Mouse (Mus musculus) intestine, embryonic 15.5 days (tissue): ENCODE results near the gene Cpsf7. TPM values are rescaled to one million over a fixed set of nuclear protein-coding genes. Genes with fewer than 3 reads are reported as not detected.
"Not testable (repeated sequence)": the region's sequence is repeated elsewhere in the genome, so short reads cannot be mapped to it uniquely, and the experiment has no call there.

Experiments
- ATAC-seq: fragments of 200-750 bp; cut with Nextera tagmentation; 2 replicates; pipeline ENCODE4 v1.8.0; 2017; ENCODE audit warnings: moderate TSS enrichment, moderate library complexity
- H3K27ac ChIP-seq: fragments of 300-500 bp; sonication (generic); 2 replicates; pipeline ENCODE4 v1.5.1; 2015; ENCODE audit warnings: mild to moderate bottlenecking, inconsistent platforms
- H3K27me3 ChIP-seq: fragments of 300-500 bp; sonication (generic); replicated peaks from 2 replicates; pipeline ENCODE4 v1.6.1; 2015; ENCODE audit warnings: inconsistent platforms
- H3K36me3 ChIP-seq: fragments of 300-500 bp; sonication (generic); 2 replicates; pipeline ENCODE4 v1.6.1; 2015; ENCODE audit warnings: inconsistent platforms
- H3K4me1 ChIP-seq: fragments of 300-500 bp; sonication (generic); replicated peaks from 2 replicates; pipeline ENCODE4 v1.6.1; 2015; ENCODE audit warnings: inconsistent platforms
- H3K4me2 ChIP-seq: fragments of 300-500 bp; sonication (generic); replicated peaks from 2 replicates; pipeline ENCODE4 v1.6.1; 2015; ENCODE audit warnings: mild to moderate bottlenecking, inconsistent platforms
- H3K4me3 ChIP-seq: fragments of 300-500 bp; sonication (generic); replicated peaks from 2 replicates; pipeline ENCODE4 v1.5.1; 2015; ENCODE audit warnings: inconsistent platforms
- H3K9ac ChIP-seq: fragments of 300-500 bp; sonication (generic); 2 replicates; pipeline ENCODE4 v1.6.1; 2015; ENCODE audit warnings: inconsistent platforms
- H3K9me3 ChIP-seq: fragments of 300-500 bp; sonication (generic); 2 replicates; pipeline ENCODE4 v1.6.1; 2016; ENCODE audit warnings: inconsistent platforms
- WGBS: fragments of 180-500 bp; shearing (Covaris S2); methylation state at CpG from one replicate; pipeline ENCODE4 v1.1.7; 2015; 5-methylcytosine and 5-hydroxymethylcytosine counted together
- polyA plus RNA-seq: library from polyadenylated mRNA; unstranded; fragments of >200 nt; fragmentation: Nextera tagmentation; extraction: Ambion mirVana; gene quantifications from 2 replicates; pipeline ENCODE4 v1.2.1, GENCODE M21; 2015

The Cpsf7 gene
- polyA plus RNA-seq, 1 experiment from 2014 or later = 36.3 TPM

- H3K4me2 ChIP-seq = peak overlapping the region; percentile 72
- H3K36me3 ChIP-seq = 0 out of 2 replicates have a peak, but pooled peaks cover 5% of the 10 kb centered on the region
- no peak overlapping the region for H3K4me3 ChIP-seq
- no peak overlapping the region for H3K9ac ChIP-seq
- no peak for ATAC-seq
- H3K9me3 ChIP-seq = no peaks in the 10 kb centered on the region
- no peak overlapping the region for H3K27ac ChIP-seq
- H3K4me1 ChIP-seq = peaks cover 10% of the 10 kb centered on the region
- 70% methylated on average over 5 of the region's 5 CpGs for WGBS
- no peaks in the 10 kb centered on the region for H3K27me3 ChIP-seq
Measured at GRCm38 (mm10) chr19:10523483-10524080, 1.5 kb upstream of the Cpsf7 start.

- Histone ChIP-seq H3K4me1 (peaks cover 10% of the 10 kb centered on the region), H3K9me3 (no peaks in the 10 kb centered on the region), H3K4me3 (peak overlapping the region; percentile 98), H3K27ac (peak overlapping the region; percentile 99), H3K27me3 (no peaks in the 10 kb centered on the region), H3K4me2 (peak overlapping the region; percentile 72), H3K9ac (peak overlapping the region; percentile 100), H3K36me3 (0 out of 2 replicates have a peak, but pooled peaks cover 7% of the 10 kb centered on the region)
- no peak for ATAC-seq
- WGBS = under 1% methylated on average over 19 of the region's 19 CpGs
Measured at GRCm38 (mm10) chr19:10524784-10525105, 321 bp upstream of the Cpsf7 start.

GRCm38 (mm10) chr19:10525910-10526309, 844 bp downstream of the Cpsf7 start, which contains the start of gene Sdhaf2:
Gene Sdhaf2, minus strand, starts transcription at chr19:10526142.
- under 1% methylated on average over 11 of the region's 11 CpGs for WGBS
- Histone ChIP-seq H3K9ac (peak within 1 kb of the TSS; percentile 100), H3K4me3 (peak within 1 kb of the TSS; percentile 98), H3K4me1 (peaks cover 10% of the 10 kb centered on the region), H3K36me3 (peaks cover 16% of the 10 kb centered on the region; the same call in 1 of the 2 replicates), H3K4me2 (peak within 1 kb of the TSS; percentile 72), H3K27ac (peak within 1 kb of the TSS; percentile 99), H3K9me3 (no peaks in the 10 kb centered on the region), H3K27me3 (no peaks in the 10 kb centered on the region)
- no peak for ATAC-seq

GRCm38 (mm10) chr19:10530082-10530481, 5.0 kb downstream of the Cpsf7 start:
- 97% methylated on average over 1 of the region's 1 CpGs for WGBS
- ATAC-seq = no peak

GRCm38 (mm10) chr19:10539454-10539853, 14.4 kb downstream of the Cpsf7 start:
- Histone ChIP-seq H3K36me3 (peaks cover 31% of the 10 kb centered on the region), H3K4me3 (no peak overlapping the region), H3K4me2 (no peak overlapping the region), H3K9ac (no peak overlapping the region), H3K27me3 (no peaks in the 10 kb centered on the region), H3K4me1 (no peaks in the 10 kb centered on the region), H3K9me3 (no peaks in the 10 kb centered on the region), H3K27ac (no peak overlapping the region)
- 93% methylated on average over 5 of the region's 5 CpGs for WGBS
- no peak for ATAC-seq

More at GRCm38 (mm10) chr19:10530082-10530481, 5.0 kb downstream of the Cpsf7 start:
- Histone ChIP-seq H3K4me3 (no peak overlapping the region), H3K9ac (no peak overlapping the region), H3K4me2 (no peak overlapping the region), H3K27me3 (no peaks in the 10 kb centered on the region), H3K9me3 (no peaks in the 10 kb centered on the region), H3K4me1 (peaks cover 10% of the 10 kb centered on the region), H3K27ac (no peak overlapping the region), H3K36me3 (peaks cover 36% of the 10 kb centered on the region)

GRCm38 (mm10) chr19:10555624-10556510, 30.8 kb downstream of the Cpsf7 start, which contains the start of gene Tmem216:
Gene Tmem216, minus strand, starts transcription at chr19:10556238.
- Histone ChIP-seq H3K4me1 (peaks cover 11% of the 10 kb centered on the region), H3K4me2 (peak within 1 kb of the TSS; percentile 74), H3K4me3 (peak within 1 kb of the TSS; percentile 59), H3K9ac (peak within 1 kb of the TSS; percentile 64), H3K9me3 (no peaks in the 10 kb centered on the region), H3K27ac (peak within 1 kb of the TSS; percentile 45), H3K36me3 (no peaks in the 10 kb centered on the region), H3K27me3 (no peaks in the 10 kb centered on the region)
- ATAC-seq = peak; percentile 99
- 1% methylated on average over 43 of the region's 43 CpGs for WGBS

- Histone ChIP-seq H3K27me3 (no peaks in the 10 kb centered on the region), H3K4me2 (no peak overlapping the region), H3K9ac (no peak overlapping the region), H3K36me3 (no peaks in the 10 kb centered on the region), H3K9me3 (no peaks in the 10 kb centered on the region), H3K27ac (no peak overlapping the region), H3K4me1 (peaks cover 15% of the 10 kb centered on the region), H3K4me3 (no peak overlapping the region)
- ATAC-seq = no peak
- 75% methylated on average over 2 of the region's 2 CpGs for WGBS
Measured at GRCm38 (mm10) chr19:10557001-10557400, 31.9 kb downstream of the Cpsf7 start.

- Histone ChIP-seq H3K4me3 (no peak overlapping the region), H3K4me1 (peaks cover 15% of the 10 kb centered on the region), H3K27ac (no peak overlapping the region), H3K9me3 (no peaks in the 10 kb centered on the region), H3K27me3 (no peaks in the 10 kb centered on the region), H3K4me2 (no peak overlapping the region), H3K9ac (no peak overlapping the region), H3K36me3 (no peaks in the 10 kb centered on the region)
- WGBS = 78% methylated on average over 2 of the region's 2 CpGs
- ATAC-seq = no peak
Measured at GRCm38 (mm10) chr19:10557430-10557829, 32.4 kb downstream of the Cpsf7 start.

GRCm38 (mm10) chr19:10557837-10558375, 32.8 kb downstream of the Cpsf7 start:
- WGBS = 72% methylated on average over 4 of the region's 4 CpGs
- H3K4me2 ChIP-seq, H3K27me3 ChIP-seq, H3K27ac ChIP-seq, H3K36me3 ChIP-seq, H3K4me3 ChIP-seq, ATAC-seq, H3K9ac ChIP-seq, H3K9me3 ChIP-seq: not testable (repeated sequence)
- H3K4me1 ChIP-seq = peaks cover 15% of the 10 kb centered on the region

- H3K4me3 ChIP-seq = no peak overlapping the region
- ATAC-seq = no peak
- no peak overlapping the region for H3K4me2 ChIP-seq
- no peak overlapping the region for H3K9ac ChIP-seq
- WGBS = 50% methylated on average over 5 of the region's 5 CpGs
- H3K4me1 ChIP-seq = peaks cover 11% of the 10 kb centered on the region
- no peaks in the 10 kb centered on the region for H3K27me3 ChIP-seq
- no peaks in the 10 kb centered on the region for H3K36me3 ChIP-seq
- no peak overlapping the region for H3K27ac ChIP-seq
- H3K9me3 ChIP-seq = no peaks in the 10 kb centered on the region
Measured at GRCm38 (mm10) chr19:10560108-10560507, 35.0 kb downstream of the Cpsf7 start.

GRCm38 (mm10) chr19:10561558-10562314, 36.7 kb downstream of the Cpsf7 start:
- Histone ChIP-seq H3K27me3 (no peaks in the 10 kb centered on the region), H3K36me3 (no peaks in the 10 kb centered on the region), H3K9me3 (no peaks in the 10 kb centered on the region), H3K27ac (no peak overlapping the region), H3K9ac (no peak overlapping the region), H3K4me2 (no peak overlapping the region), H3K4me3 (no peak overlapping the region), H3K4me1 (peaks cover 4% of the 10 kb centered on the region; the same call in 1 of the 2 replicates)
- WGBS = 40% methylated on average over 6 of the region's 6 CpGs
- peak; percentile 73; the same call in 1 of the 2 replicates for ATAC-seq

- WGBS = 65% methylated on average over 5 of the region's 5 CpGs
- Histone ChIP-seq H3K4me3 (no peak overlapping the region), H3K27me3 (no peaks in the 10 kb centered on the region), H3K27ac (no peak overlapping the region), H3K36me3 (no peaks in the 10 kb centered on the region), H3K9me3 (no peaks in the 10 kb centered on the region), H3K4me1 (peaks cover 4% of the 10 kb centered on the region; the same call in 1 of the 2 replicates), H3K4me2 (no peak overlapping the region), H3K9ac (no peak overlapping the region)
- ATAC-seq = no peak
Measured at GRCm38 (mm10) chr19:10562351-10562750, 37.3 kb downstream of the Cpsf7 start.
